Mouse (Mus musculus) bone marrow macrophage, adult 2 months (primary cell): ENCODE data around the gene Atp13a4.

Source experiments
- CTCF ChIP-seq: IDR thresholded peaks from 2 replicates; pipeline ENCODE4 v1.5.1; 2012; ENCODE audit warnings: low read depth, mild to moderate bottlenecking, low read length, moderate library complexity
- POLR2A ChIP-seq: IDR thresholded peaks from 2 replicates; pipeline ENCODE4 v1.6.1; 2012; ENCODE audit warnings: mild to moderate bottlenecking, low read depth, low read length, borderline replicate concordance

- TF ChIP-seq CTCF: no peak
- no peak for TF ChIP-seq POLR2A
Observed at GRCm38 (mm10) chr16:29560454-29560853, 15.8 kb upstream of the Atp13a4 start.
